Mouse (Mus musculus) ES-Bruce4 (cell line): ENCODE results near the gene Castor1.

Experiments used
- CTCF ChIP-seq: IDR thresholded peaks from one replicate; pipeline ENCODE4 v1.8.1; 2011; ENCODE audit warnings: low read depth, low read length
- EP300 ChIP-seq: IDR thresholded peaks from 2 replicates; pipeline ENCODE4 v1.6.1; 2011; ENCODE audit warnings: low read depth, low read length; ENCODE audit not compliant: insufficient read depth
- POLR2A ChIP-seq: IDR thresholded peaks from one replicate; pipeline ENCODE4 v1.8.1; 2011; ENCODE audit warnings: low read length; ENCODE audit not compliant: insufficient read depth

DNA sequence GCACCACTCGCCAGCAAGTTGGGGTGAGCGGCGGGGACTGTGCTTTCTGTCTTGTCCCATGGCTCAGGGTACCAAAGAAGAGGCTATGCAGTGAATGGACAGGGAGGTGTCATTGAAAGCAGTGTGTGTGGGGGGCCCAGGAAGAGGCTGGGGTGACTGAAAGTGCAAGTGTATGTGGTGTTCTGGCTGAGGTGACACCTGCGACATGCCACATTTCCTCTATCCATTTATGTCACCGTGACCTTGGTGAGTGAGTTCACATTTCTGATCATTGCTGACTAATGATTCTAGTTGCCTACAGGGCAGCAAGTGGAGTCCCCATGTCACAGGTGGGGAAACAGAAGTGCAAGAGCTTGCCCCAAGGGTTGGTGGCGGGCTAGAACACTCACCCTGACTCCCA lies 50.5 kb downstream of the Castor1 start:
- TF ChIP-seq POLR2A, result no peak
- no peak for TF ChIP-seq EP300
- no peak for TF ChIP-seq CTCF
